Mouse (Mus musculus): ENCODE measurements around the gene Zranb1.

Zranb1 gene

DNA sequence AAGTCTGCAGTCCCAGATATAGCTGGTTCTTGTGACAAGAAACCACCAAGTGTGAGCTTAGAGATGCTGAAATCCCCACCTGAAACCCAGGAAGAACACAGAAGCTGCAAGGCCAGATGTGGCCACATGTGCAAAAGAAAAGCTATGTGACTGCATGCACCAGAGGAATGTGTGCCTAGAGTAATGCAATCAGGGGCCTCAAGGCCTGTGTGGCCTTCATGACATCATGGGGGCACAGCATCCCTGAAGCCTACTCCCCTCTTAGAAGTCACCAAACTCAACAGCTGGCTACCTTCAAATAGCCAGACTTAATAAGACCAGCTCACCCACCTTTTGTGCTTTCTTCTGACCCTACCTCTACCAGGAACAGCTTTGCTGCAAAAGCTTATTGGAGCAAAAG is 105.0 kb downstream of the Zranb1 start:
- no peak for DNase-seq (ENCODE audit: extremely low read depth, low read depth, low spot score)

Measured in fat pad, adult 2 months (tissue).